Mouse (Mus musculus): ENCODE data around the gene Chst11. TPM values are rescaled to one million over a fixed set of nuclear protein-coding genes. Genes with fewer than 3 reads are reported as not detected.
A peak's percentile ranks its signal among the peaks of the same experiment; 100 is the strongest.

Gene Chst11
- polyA plus RNA-seq, 1 experiment = 5.2 TPM

DNA sequence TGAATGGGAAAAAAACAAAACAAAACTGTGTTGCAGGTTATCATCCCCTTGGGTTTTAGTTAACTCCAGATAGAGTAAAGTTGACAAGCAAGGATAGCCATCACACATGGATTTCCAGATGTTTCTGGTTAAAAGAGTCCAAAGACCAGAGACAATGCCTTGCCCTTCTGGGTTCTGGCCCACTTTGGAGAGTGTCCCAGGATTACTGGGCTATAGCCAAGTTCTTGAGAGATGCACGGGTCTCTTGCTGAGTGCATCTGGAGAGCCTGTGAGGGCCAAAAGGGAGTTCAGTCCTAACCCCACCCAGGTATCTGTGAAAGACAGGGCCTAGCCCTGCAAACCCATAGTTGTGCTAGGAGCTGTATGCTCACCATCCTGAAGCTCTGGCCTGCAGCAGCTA, 193.4 kb downstream of the Chst11 start:
- no peaks in the 10 kb centered on the region for H3K9me3 ChIP-seq (replicated peaks; ENCODE audit: control insufficient read depth, insufficient read depth, low read length, poor library complexity, severe bottlenecking)
- no peak overlapping the region for H3K27ac ChIP-seq (ENCODE audit: insufficient read depth, low read length)
- no peaks in the 10 kb centered on the region for H3K36me3 ChIP-seq (ENCODE audit: control insufficient read depth, insufficient read depth, low read length, poor library complexity, severe bottlenecking)
- H3K27me3 ChIP-seq (ENCODE audit: control insufficient read depth, insufficient read depth, low read length, poor library complexity, severe bottlenecking) = no peaks in the 10 kb centered on the region
- TF ChIP-seq POLR2A (IDR thresholded peaks at IDR 0.05; ENCODE audit: insufficient read depth, low read length) = no peak
- no peak for TF ChIP-seq EP300 (IDR thresholded peaks at IDR 0.05; ENCODE audit: insufficient read depth, low read depth, low read length)
- TF ChIP-seq CTCF (IDR thresholded peaks at IDR 0.05; ENCODE audit: low read depth, low read length) = no peak
- no peak overlapping the region for H3K4me3 ChIP-seq (ENCODE audit: low read depth, low read length)
- H3K4me1 ChIP-seq (ENCODE audit: control insufficient read depth, insufficient read depth, low read length) = no peaks in the 10 kb centered on the region
- no peak overlapping the region for H3K9ac ChIP-seq (ENCODE audit: low read depth, poor library complexity, severe bottlenecking)

- no peak overlapping the region for H3K4me3 ChIP-seq (ENCODE audit: low read depth, low read length)
- no peaks in the 10 kb centered on the region for H3K9me3 ChIP-seq (replicated peaks; ENCODE audit: control insufficient read depth, insufficient read depth, low read length, poor library complexity, severe bottlenecking)
- no peaks in the 10 kb centered on the region for H3K4me1 ChIP-seq (ENCODE audit: control insufficient read depth, insufficient read depth, low read length)
- H3K9ac ChIP-seq (ENCODE audit: low read depth, poor library complexity, severe bottlenecking) = no peak overlapping the region
- TF ChIP-seq EP300 (IDR thresholded peaks at IDR 0.05; ENCODE audit: insufficient read depth, low read depth, low read length) (no peak), POLR2A (IDR thresholded peaks at IDR 0.05; ENCODE audit: insufficient read depth, low read length) (no peak), CTCF (IDR thresholded peaks at IDR 0.05; ENCODE audit: low read depth, low read length) (no peak)
- no peaks in the 10 kb centered on the region for H3K27me3 ChIP-seq (ENCODE audit: control insufficient read depth, insufficient read depth, low read length, poor library complexity, severe bottlenecking)
- no peaks in the 10 kb centered on the region for H3K36me3 ChIP-seq (ENCODE audit: control insufficient read depth, insufficient read depth, low read length, poor library complexity, severe bottlenecking)
- H3K27ac ChIP-seq (ENCODE audit: insufficient read depth, low read length) = no peak overlapping the region
Measured at GRCm38 (mm10) chr10:83181831-83182572, 196.7 kb downstream of the Chst11 start.

DNA sequence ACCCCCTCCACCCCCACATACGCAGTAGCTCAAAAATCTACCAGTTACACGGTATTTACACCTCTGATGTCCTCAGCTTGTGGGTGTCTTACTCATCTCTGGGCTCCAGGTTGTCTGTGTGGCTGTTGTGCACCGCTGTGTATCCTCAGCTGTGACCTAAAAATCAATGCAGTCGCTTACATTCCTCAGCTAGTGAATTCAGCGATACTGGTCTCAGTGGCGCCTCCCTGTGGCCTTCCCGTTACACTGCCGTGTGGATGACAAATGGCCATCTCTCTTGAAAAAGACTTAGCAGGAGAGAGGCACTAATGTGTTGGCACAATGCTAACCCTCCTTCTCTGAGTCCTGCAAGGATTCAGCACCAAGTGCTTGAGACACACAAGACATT, 197.3 kb downstream of the Chst11 start:
- TF ChIP-seq EP300 (IDR thresholded peaks at IDR 0.05; ENCODE audit: insufficient read depth, low read depth, low read length) (no peak), POLR2A (IDR thresholded peaks at IDR 0.05; ENCODE audit: insufficient read depth, low read length) (no peak), CTCF (IDR thresholded peaks at IDR 0.05; ENCODE audit: low read depth, low read length) (peak; percentile 74)
- no peak overlapping the region for H3K4me3 ChIP-seq (ENCODE audit: low read depth, low read length)
- no peak overlapping the region for H3K9ac ChIP-seq (ENCODE audit: low read depth, poor library complexity, severe bottlenecking)
- H3K9me3 ChIP-seq (replicated peaks; ENCODE audit: control insufficient read depth, insufficient read depth, low read length, poor library complexity, severe bottlenecking) = no peaks in the 10 kb centered on the region
- no peaks in the 10 kb centered on the region for H3K36me3 ChIP-seq (ENCODE audit: control insufficient read depth, insufficient read depth, low read length, poor library complexity, severe bottlenecking)
- H3K27me3 ChIP-seq (ENCODE audit: control insufficient read depth, insufficient read depth, low read length, poor library complexity, severe bottlenecking) = no peaks in the 10 kb centered on the region
- H3K4me1 ChIP-seq (ENCODE audit: control insufficient read depth, insufficient read depth, low read length) = no peaks in the 10 kb centered on the region
- H3K27ac ChIP-seq (ENCODE audit: insufficient read depth, low read length) = no peak overlapping the region

DNA sequence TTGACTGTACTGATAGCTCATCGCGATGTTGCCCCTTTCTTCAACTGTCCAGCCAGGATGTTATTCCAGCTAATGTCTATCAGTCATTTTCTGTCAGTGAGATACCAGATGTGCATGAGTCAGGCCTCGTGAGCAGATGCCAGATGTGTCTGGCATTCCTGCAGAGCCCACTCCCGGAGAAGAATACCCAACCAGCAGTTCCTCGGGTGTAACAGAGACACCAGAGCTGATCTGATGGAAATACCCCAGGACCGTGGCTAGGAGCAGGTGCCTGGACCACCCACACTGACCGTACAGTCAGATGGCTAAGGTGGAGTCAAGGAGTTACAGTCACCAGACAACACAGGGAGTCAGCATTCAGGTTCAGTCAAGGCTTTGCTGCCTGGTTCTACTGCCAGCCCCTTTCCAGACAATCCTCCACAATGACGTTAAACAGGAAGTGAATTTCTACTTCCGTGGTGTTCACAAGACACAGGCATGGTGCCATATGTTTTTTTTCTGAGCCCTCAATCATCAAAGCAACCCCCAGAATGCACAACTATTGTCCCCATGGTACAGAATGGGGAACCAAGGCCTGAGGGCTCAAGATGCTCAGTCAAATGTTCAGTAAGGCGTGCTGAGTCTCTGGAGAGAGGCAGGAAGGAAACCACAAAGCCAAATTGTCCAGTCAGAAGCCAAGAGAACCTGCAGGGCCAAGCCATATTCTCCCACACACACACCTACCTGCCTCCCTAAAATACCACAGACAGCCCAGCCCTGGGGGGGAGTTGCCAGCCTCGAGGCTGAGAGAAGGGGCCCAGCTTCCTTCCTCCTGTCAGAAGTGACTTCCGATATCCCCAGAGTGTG, 198.6 kb downstream of the Chst11 start:
- Histone ChIP-seq H3K4me3 (ENCODE audit: low read depth, low read length) (no peak overlapping the region), H3K27me3 (ENCODE audit: control insufficient read depth, insufficient read depth, low read length, poor library complexity, severe bottlenecking) (no peaks in the 10 kb centered on the region), H3K27ac (ENCODE audit: insufficient read depth, low read length) (no peak overlapping the region)

DNA sequence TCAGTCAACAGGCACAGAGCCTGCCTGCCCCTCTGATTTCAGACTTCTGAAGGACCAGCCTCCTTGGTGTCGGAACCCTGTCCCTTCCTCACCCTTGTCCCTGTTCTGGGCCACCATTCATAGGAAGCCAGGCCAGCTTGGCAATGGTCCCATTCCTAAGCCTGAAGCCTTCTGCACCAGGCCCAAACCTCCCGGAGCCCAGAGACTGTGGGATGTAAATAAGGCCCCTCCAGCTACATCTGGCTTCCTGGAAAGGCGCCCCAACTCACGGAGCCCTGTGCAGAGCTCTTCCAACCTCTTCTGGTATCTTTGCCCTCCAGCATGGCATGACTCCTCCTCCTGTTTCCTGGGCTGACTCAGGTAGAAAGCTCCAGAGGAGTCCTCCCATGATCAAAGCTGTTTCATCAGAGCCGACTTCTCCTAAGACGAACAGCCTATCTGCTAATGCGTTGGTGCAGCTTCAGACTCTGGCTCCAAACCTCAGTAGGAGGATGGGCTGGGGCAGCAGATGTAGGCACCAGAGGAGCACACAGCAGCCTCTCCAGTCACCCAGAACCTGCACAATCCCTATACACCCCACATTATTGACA, 199.3 kb downstream of the Chst11 start:
- no peak overlapping the region for H3K27ac ChIP-seq (ENCODE audit: insufficient read depth, low read length)
- no peak overlapping the region for H3K4me3 ChIP-seq (ENCODE audit: low read depth, low read length)
- H3K4me1 ChIP-seq (ENCODE audit: control insufficient read depth, insufficient read depth, low read length) = no peaks in the 10 kb centered on the region
- H3K27me3 ChIP-seq (ENCODE audit: control insufficient read depth, insufficient read depth, low read length, poor library complexity, severe bottlenecking) = no peaks in the 10 kb centered on the region
- H3K9me3 ChIP-seq (replicated peaks; ENCODE audit: control insufficient read depth, insufficient read depth, low read length, poor library complexity, severe bottlenecking) = no peaks in the 10 kb centered on the region
- H3K9ac ChIP-seq (ENCODE audit: low read depth, poor library complexity, severe bottlenecking) = no peak overlapping the region
- TF ChIP-seq EP300 (IDR thresholded peaks at IDR 0.05; ENCODE audit: insufficient read depth, low read depth, low read length) (no peak), CTCF (IDR thresholded peaks at IDR 0.05; ENCODE audit: low read depth, low read length) (no peak), POLR2A (IDR thresholded peaks at IDR 0.05; ENCODE audit: insufficient read depth, low read length) (no peak)
- no peaks in the 10 kb centered on the region for H3K36me3 ChIP-seq (ENCODE audit: control insufficient read depth, insufficient read depth, low read length, poor library complexity, severe bottlenecking)

More for the DNA sequence above, 198.6 kb downstream of the Chst11 start:
- no peaks in the 10 kb centered on the region for H3K9me3 ChIP-seq (replicated peaks; ENCODE audit: control insufficient read depth, insufficient read depth, low read length, poor library complexity, severe bottlenecking)
- TF ChIP-seq EP300 (IDR thresholded peaks at IDR 0.05; ENCODE audit: insufficient read depth, low read depth, low read length) = no peak
- no peak for TF ChIP-seq POLR2A (IDR thresholded peaks at IDR 0.05; ENCODE audit: insufficient read depth, low read length)
- no peak for TF ChIP-seq CTCF (IDR thresholded peaks at IDR 0.05; ENCODE audit: low read depth, low read length)
- no peak overlapping the region for H3K9ac ChIP-seq (ENCODE audit: low read depth, poor library complexity, severe bottlenecking)
- no peaks in the 10 kb centered on the region for H3K4me1 ChIP-seq (ENCODE audit: control insufficient read depth, insufficient read depth, low read length)
- H3K36me3 ChIP-seq (ENCODE audit: control insufficient read depth, insufficient read depth, low read length, poor library complexity, severe bottlenecking) = no peaks in the 10 kb centered on the region

Data from ES-Bruce4 (cell line).